Mouse (Mus musculus) adrenal gland, postnatal 36 days (tissue): ENCODE results near the gene Spdl1. TPM values are rescaled to one million over a fixed set of nuclear protein-coding genes. Genes with fewer than 3 reads are reported as not detected.

Experiments
- DNase-seq, 2 experiments: peaks; one replicate each; pipeline ENCODE4 v3.0.0; 2021; ENCODE audit warnings: mixed read lengths in 1 of 2
- long read RNA-seq, 2 experiments: library from polyadenylated mRNA; stranded (forward); transcript quantifications; one replicate each; pipeline ENCODE4 v2.0.0; 2021; ENCODE audit warnings: borderline sequencing depth in 2 of 2
- total RNA-seq, 2 experiments: library from RNA; stranded (reverse); gene quantifications; 2 replicates each; pipeline ENCODE4 v1.2.3; 2021

The Spdl1 gene
- total RNA-seq: 1 to 10 TPM; 1.8 to 1.9 TPM
- long read RNA-seq, experiment 1, partial matches to known transcripts: 0 of 3 reads
- long read RNA-seq, experiment 1, other reads (novel, unspliced or antisense): 1 of 3 reads
- long read RNA-seq, experiment 2: 0 reads

DNA sequence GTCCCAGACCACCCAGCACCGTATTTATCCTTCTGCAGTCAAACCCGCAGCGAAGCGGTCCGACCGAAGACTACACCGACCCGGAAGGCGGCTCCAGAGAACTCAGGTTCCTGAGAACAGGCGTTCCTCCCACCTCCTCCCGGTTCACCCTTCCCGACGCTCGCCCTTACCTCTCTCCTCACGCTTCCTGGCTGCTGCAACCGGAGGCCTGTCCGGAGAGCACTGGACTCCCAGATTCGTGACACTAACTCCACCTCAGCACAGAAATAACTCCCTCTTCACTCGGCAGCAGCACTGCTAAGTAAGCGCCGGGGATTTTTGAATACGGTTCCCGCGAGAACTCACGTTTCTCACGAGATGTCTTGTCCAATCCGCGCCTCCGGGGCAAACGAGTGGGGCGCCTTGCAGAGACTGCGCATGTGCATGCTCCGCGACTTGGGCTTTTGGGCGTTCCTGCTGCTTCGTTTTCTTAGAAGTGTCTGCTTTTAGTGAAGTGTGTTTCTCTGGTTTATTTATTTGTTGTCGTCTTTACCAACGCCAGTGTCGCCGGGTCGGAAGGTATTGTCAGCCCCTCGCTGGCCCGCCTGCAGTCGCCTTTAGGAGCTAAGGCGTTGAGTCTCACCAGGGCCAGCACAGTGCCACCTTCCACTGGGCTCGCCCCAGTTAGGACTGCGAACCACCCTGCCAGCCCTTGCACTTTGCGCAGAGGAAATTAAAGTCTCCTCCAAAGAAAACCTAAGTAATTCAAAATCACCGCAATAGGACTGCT, at the start of gene Spdl1:
Gene Spdl1 (minus strand): TSS at position 324 of the 769 bp plus-strand sequence.
- peak; percentile 96 for DNase-seq

DNA sequence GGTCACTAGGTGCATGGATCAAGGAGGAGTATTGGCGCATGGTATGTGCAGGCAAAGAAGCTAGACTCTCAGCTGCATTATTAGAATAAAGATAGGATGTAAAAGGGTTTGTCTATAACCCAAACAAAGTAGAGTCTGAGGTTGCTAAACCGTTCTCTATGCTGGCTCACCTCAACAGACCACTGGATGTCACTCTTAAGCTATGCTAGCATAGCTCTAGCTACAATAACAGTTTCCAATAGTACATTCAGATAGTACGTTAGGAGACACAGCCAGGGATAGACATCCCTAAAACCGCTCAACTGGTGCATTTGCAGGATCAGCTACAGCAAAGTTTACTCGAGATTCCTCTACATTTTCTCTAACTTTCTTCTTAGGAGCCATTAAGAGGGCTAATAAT, 48.1 kb upstream of the Spdl1 start:
- DNase-seq: peak in 1 of 2 experiments; percentile 26

GRCm38 (mm10) chr11:34879678-34880077, 46.2 kb upstream of the Spdl1 start:
- DNase-seq: no peak

DNA sequence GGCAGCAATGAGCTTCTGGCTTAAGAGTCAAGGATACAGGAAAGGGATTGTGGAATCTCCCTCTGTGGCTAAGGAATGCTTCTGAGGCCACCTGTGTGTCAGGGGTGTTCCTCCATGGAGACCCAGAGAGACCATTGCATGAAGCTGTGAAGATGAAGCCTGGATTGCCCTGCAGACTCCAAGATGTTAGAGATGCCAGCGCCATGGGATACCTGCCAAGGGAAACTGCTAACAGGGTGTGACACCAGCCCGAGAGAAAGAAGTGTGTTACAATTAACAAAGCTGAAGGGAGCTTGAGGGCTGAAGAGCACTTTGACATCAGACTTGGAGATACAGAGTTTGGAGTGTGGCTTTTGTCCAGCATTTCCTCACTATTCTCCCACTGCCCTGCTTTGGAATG, 40.4 kb upstream of the Spdl1 start:
- no peak for DNase-seq

GRCm38 (mm10) chr11:34872432-34872831, 39.0 kb upstream of the Spdl1 start:
- no peak for DNase-seq

GRCm38 (mm10) chr11:34871991-34872390, 38.5 kb upstream of the Spdl1 start:
- no peak for DNase-seq

GRCm38 (mm10) chr11:34871456-34871855, 38.0 kb upstream of the Spdl1 start:
- no peak for DNase-seq

GRCm38 (mm10) chr11:34868626-34869025, 35.2 kb upstream of the Spdl1 start:
- DNase-seq: no peak

DNA sequence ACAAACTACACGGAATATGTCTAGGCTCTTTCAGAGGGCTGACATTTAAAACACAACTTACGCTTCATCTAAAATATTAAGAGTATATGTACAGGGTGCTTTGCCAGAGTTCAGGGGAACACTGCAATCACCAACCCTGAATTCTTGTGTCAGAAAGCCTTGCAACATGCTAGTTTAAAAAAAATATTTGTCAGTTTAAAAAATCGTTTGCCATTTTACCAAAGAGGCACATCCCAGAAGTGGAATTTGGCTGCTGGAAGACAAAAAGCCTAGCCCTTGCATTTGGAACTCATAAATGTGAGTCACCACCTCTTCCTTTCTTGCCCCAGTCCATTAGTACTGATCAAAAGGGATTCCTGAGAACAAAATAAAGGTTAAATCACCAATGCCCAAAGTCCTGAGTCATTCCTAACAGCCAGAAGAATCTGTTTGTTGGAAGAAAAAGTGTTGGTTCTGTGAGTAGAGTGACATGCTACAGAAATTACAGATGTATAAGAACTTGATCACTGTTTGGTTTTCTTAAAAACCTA, 32.4 kb upstream of the Spdl1 start:
- no peak for DNase-seq

DNA sequence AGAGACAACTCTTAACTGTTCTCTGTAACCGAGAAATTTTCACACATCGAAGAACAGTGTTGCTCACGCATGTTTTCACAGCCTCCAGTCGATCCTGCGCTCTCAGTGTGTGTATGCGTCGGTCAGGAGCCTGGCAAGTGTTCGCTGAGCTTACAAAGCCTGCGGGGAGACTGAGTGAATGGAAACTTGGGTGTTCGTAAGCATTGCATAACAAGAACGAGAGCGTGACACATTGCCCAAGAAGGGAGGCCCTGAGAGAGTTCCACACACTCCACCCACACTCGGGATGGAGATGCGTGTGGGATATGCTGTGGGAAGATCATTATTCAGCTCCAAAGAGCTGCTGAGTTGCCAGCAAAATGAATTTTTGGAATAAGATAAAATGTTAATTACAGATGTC, 31.7 kb upstream of the Spdl1 start:
- DNase-seq: peak; percentile 6 to 15

DNA sequence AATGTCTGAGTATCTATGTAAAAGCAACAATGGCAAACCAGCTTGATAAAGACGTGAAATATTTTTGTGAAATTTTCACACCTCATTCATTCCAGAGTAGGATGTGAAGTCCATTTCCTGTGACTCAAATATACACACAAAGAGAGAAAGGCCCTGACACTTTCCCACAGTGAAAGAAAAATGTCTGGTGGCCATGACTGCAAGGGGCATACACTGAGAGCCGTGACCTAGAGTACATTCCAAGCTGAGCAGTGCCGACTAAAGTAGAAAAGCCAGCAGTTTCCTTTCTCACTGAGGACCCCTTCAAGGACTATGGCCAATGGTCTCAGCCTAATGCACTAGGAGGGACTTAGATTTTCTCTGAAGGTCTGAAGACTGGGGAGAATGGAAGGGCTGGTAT, 23.2 kb upstream of the Spdl1 start:
- DNase-seq: no peak

- no peak for DNase-seq
Observed at GRCm38 (mm10) chr11:34846268-34846652, 12.8 kb upstream of the Spdl1 start.

- peak; percentile 17 to 36 for DNase-seq
Observed at GRCm38 (mm10) chr11:34845567-34846267, 12.3 kb upstream of the Spdl1 start.

GRCm38 (mm10) chr11:34843517-34843916, 10.1 kb upstream of the Spdl1 start:
- no peak for DNase-seq

DNA sequence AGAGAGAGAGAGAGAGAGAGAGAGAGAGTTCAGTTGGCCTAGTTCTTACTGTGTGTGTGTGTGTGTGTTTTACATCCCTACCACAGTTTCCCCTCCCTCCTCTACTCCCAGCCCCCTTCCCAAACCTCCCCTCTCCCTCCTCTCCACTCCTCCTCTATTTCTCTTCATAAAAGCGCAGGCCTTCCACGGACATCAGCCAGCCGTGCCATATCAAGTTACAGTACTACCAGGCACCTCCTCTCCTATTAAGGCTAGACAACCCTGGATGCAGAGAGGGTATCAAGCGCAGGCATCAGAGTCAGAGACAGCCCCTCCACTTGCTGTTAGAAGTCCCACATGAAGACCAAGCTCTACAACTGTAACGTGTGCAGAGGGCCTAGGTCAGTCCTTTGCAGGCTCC, 6.8 kb upstream of the Spdl1 start:
- no peak for DNase-seq

DNA sequence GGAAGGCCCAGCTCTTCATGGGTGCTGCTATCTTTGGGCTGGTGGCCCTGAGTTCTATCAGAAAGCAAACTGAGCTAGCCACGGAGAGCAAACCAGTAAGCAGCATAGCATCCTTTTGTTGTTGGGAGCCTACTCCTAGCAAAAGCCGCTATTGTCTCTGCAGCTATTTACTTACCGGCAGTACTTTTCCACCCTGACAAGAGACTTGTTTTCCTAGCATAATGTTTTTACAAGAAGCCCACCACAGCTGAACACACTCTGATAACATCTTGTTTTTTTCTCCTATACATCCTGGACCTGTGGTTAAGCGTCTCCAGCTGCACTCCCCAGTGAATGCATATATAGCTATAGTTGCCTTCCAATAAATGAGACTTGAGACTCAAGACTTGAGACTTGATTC, 5.6 kb upstream of the Spdl1 start:
- no peak for DNase-seq

- no peak for DNase-seq
Observed at GRCm38 (mm10) chr11:34836272-34836671, 2.8 kb upstream of the Spdl1 start.

DNA sequence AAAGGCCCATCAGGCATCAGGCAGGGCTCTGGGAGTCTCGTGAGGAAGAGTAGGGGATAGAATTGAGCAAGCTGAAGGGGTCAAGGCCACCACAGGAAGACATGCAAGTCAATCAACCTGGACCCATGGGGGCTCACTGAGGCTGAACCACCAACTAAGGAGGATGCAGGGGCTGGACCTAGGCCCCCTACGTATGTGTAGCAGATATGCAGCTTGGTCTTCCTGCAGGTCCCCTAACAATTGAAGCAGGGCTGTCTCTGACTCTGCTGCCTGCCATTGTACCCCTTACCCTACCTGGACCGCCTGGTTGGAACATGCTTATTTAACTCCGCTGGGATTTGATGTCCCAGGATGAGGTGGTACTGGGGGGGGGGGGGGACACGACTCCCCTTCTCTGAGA, 763 bp downstream of the Spdl1 start:
- no peak for DNase-seq

DNA sequence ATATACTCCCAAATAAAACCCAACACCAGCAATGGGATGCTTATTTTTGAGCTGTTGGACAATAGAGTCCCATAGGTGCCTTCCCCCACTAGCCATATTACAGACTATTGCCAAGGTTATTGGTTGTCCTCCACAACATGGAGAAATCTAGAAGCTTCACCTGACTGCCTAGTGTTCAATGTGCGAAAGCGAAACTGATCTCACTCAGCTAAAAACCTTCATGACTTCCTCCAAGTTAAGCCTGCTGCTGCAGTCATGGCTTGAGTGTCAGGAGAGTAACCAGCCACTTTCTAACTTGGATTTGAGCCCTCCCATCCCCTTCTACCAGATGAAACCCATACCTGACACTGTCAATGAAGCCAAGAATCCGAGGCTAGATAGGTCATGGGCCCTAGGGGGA, 5.6 kb downstream of the Spdl1 start:
- DNase-seq: no peak

- no peak for DNase-seq
Observed at GRCm38 (mm10) chr11:34826940-34827339, 6.5 kb downstream of the Spdl1 start.

- DNase-seq: no peak
Observed at GRCm38 (mm10) chr11:34824791-34825190, 8.7 kb downstream of the Spdl1 start.

GRCm38 (mm10) chr11:34814767-34815166, 18.7 kb downstream of the Spdl1 start:
- no peak for DNase-seq

- DNase-seq: no peak
Observed at GRCm38 (mm10) chr11:34814319-34814718, 19.1 kb downstream of the Spdl1 start.
